Mouse (Mus musculus) intestine, embryonic 14.5 days (tissue): ENCODE data around the gene Hoxc11. TPM values are rescaled to one million over a fixed set of nuclear protein-coding genes. Genes with fewer than 3 reads are reported as not detected.
A peak's percentile ranks its signal among the peaks of the same experiment; 100 is the strongest.

Experiments used
- ATAC-seq: fragments of 200-750 bp; cut with Nextera tagmentation; replicated peaks from 2 replicates; pipeline ENCODE4 v1.8.0; 2017; ENCODE audit warnings: low read depth, moderate number of reproducible peaks, moderate TSS enrichment, moderate library complexity; ENCODE audit not compliant: low FRiP score, low TSS enrichment
- DNase-seq: peaks from one replicate; pipeline ENCODE4 v3.0.0-alpha.2; 2018; ENCODE audit warnings: low spot score
- H3K27ac ChIP-seq: fragments of 300-500 bp; sonication (generic); 2 replicates; pipeline ENCODE4 v1.5.1; 2014; ENCODE audit warnings: low read depth, mild to moderate bottlenecking, control low read depth
- H3K27me3 ChIP-seq: fragments of 300-500 bp; sonication (generic); replicated peaks from 2 replicates; pipeline ENCODE4 v1.6.1; 2014; ENCODE audit warnings: low read length, control low read depth; ENCODE audit not compliant: control insufficient read depth, insufficient read depth
- H3K36me3 ChIP-seq: fragments of 300-500 bp; sonication (generic); 2 replicates; pipeline ENCODE4 v1.6.1; 2014; ENCODE audit warnings: low read length, control low read depth; ENCODE audit not compliant: control insufficient read depth, insufficient read depth
- H3K4me1 ChIP-seq: fragments of 300-500 bp; sonication (generic); replicated peaks from 2 replicates; pipeline ENCODE4 v1.6.1; 2014; ENCODE audit warnings: low read length, control low read depth, mixed read lengths; ENCODE audit not compliant: control insufficient read depth, insufficient read depth
- H3K4me2 ChIP-seq: fragments of 300-500 bp; sonication (generic); 2 replicates; pipeline ENCODE4 v1.6.1; 2014; ENCODE audit warnings: low read length
- H3K4me3 ChIP-seq: fragments of 300-500 bp; sonication (generic); 2 replicates; pipeline ENCODE4 v1.5.1; 2014; ENCODE audit warnings: low read depth, low read length, control low read depth, mixed read lengths
- H3K9ac ChIP-seq: fragments of 300-500 bp; sonication (generic); 2 replicates; pipeline ENCODE4 v1.6.1; 2014; ENCODE audit warnings: mild to moderate bottlenecking, low read length
- H3K9me3 ChIP-seq: fragments of 300-500 bp; sonication (generic); 2 replicates; pipeline ENCODE4 v1.6.1; 2016; ENCODE audit warnings: low read length, control low read depth; ENCODE audit not compliant: control insufficient read depth
- WGBS: fragments of 180-500 bp; shearing (Covaris S2); extraction: QIAGEN DNeasy Blood & Tissue Kit; methylation state at CpG from one replicate; pipeline ENCODE4 v1.1.7; 2014; 5-methylcytosine and 5-hydroxymethylcytosine counted together
- polyA plus RNA-seq: library from polyadenylated mRNA; unstranded; fragments of >200 nt; fragmentation: Nextera tagmentation; extraction: Ambion mirVana; gene quantifications from 2 replicates; pipeline ENCODE4 v1.2.1, GENCODE M21; 2014

Hoxc11 gene
- polyA plus RNA-seq, 1 experiment from 2014 or later, result 0.11 TPM

GRCm38 (mm10) chr15:102990461-102991397 lies 36.5 kb downstream of the Hoxc11 start, which contains the start of gene Hoxc8:
TSS of gene Hoxc8 (plus strand) at chr15:102990607.
- Histone ChIP-seq H3K4me2 (peak within 1 kb of the TSS; percentile 52), H3K4me3 (peak within 1 kb of the TSS; percentile 42), H3K9ac (peak within 1 kb of the TSS; percentile 58), H3K4me1 (peaks cover 4% of the 10 kb centered on the region; the same call in 1 of the 2 replicates), H3K27ac (peak within 1 kb of the TSS; percentile 51; the same call in 1 of the 2 replicates), H3K9me3 (no peaks in the 10 kb centered on the region), H3K27me3 (peaks cover 94% of the 10 kb centered on the region), H3K36me3 (no peaks in the 10 kb centered on the region)
- 0 out of 2 replicates have a peak, but pooled peaks have one; percentile 32 for ATAC-seq
- WGBS, result 2% methylated on average over 69 of the region's 69 CpGs
- no peak for DNase-seq

DNA sequence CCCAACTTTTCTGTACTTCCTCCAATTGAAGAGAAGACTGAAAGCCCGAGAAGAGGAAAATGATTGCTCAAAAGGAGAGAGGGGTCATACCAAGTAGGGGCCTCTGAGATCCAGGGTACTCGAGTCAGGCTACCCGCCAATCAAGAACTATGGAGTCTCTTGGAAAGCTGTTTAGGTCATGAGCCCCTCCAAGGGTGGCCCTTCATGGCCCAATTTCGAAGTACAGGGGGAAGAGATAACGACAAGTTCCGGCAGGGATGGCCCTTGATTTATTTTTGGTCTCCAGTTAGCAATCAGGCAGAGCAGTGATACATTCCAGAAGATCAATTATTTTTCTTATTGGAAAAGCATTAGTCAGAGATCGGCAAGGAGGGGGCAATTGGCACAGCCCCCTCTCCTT lies 37.6 kb downstream of the Hoxc11 start:
- H3K9ac ChIP-seq, result peak overlapping the region; percentile 58

DNA sequence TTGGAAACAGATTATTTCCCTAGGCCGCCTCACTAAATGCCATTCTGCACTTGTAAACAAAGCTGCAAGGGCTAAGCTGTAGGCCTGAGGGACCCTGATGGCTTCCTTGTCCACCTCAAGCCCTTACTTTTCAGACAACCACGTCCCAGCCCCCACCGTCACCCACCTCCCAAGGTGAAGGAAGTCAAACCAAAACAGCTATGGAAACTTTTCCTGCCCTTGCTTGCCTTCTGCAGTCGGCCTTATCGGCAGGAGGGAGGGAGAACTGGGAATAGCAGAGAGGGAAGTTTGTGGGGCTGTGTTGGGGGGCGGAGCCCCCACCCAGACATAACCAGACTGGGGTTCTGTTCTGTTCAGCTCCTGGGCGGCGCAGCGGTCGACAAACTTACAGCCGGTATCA lies 38.0 kb downstream of the Hoxc11 start:
- no peaks in the 10 kb centered on the region for H3K9me3 ChIP-seq
- DNase-seq (no peak), ATAC-seq (no peak)
- peak overlapping the region; percentile 52 for H3K4me2 ChIP-seq
- no peaks in the 10 kb centered on the region for H3K36me3 ChIP-seq
- no peak overlapping the region for H3K27ac ChIP-seq
- H3K4me3 ChIP-seq, result peak overlapping the region; percentile 42
- WGBS, result 6% methylated on average over 11 of the region's 11 CpGs
- peaks cover 94% of the 10 kb centered on the region for H3K27me3 ChIP-seq
- H3K4me1 ChIP-seq, result peaks cover 4% of the 10 kb centered on the region; the same call in 1 of the 2 replicates
- H3K9ac ChIP-seq, result peak overlapping the region; percentile 58

More for the DNA sequence above, 37.6 kb downstream of the Hoxc11 start:
- Histone ChIP-seq H3K4me3 (peak overlapping the region; percentile 42), H3K36me3 (no peaks in the 10 kb centered on the region), H3K27ac (no peak overlapping the region), H3K27me3 (peaks cover 94% of the 10 kb centered on the region), H3K4me1 (peaks cover 4% of the 10 kb centered on the region; the same call in 1 of the 2 replicates), H3K4me2 (peak overlapping the region; percentile 52), H3K9me3 (no peaks in the 10 kb centered on the region)
- ATAC-seq, result no peak
- WGBS, result 12% methylated on average over 7 of the region's 7 CpGs
- no peak for DNase-seq

DNA sequence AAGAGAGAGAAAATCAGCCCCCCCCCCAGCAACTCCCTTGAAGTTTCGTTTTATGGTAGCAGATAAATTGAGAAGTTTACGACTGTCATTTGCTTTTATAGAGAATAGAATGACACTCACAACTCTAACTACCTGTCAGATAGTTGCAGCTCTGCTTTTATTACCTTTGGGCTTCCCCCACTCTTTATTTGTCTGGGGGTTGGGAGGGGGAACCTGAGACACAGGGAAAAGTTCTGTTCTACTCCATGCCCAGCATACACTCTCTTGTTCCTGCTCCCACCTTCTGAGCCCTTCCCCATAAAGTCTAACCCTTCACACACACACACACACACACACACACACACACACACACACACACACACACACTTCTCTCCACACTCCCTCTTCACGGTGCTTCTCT lies 38.6 kb downstream of the Hoxc11 start:
- H3K9me3 ChIP-seq, result no peaks in the 10 kb centered on the region
- peak overlapping the region; percentile 42 for H3K4me3 ChIP-seq
- H3K27me3 ChIP-seq, result peaks cover 95% of the 10 kb centered on the region
- no peak for ATAC-seq
- 0 out of 2 replicates have a peak overlapping the region, but pooled peaks have one; percentile 58 for H3K9ac ChIP-seq
- DNase-seq, result no peak
- H3K4me1 ChIP-seq, result no peaks in the 10 kb centered on the region; the same call in 1 of the 2 replicates
- no peak overlapping the region for H3K27ac ChIP-seq
- H3K4me2 ChIP-seq, result peak overlapping the region; percentile 52
- WGBS, result 13% methylated on average over 3 of the region's 3 CpGs
- no peaks in the 10 kb centered on the region for H3K36me3 ChIP-seq

DNA sequence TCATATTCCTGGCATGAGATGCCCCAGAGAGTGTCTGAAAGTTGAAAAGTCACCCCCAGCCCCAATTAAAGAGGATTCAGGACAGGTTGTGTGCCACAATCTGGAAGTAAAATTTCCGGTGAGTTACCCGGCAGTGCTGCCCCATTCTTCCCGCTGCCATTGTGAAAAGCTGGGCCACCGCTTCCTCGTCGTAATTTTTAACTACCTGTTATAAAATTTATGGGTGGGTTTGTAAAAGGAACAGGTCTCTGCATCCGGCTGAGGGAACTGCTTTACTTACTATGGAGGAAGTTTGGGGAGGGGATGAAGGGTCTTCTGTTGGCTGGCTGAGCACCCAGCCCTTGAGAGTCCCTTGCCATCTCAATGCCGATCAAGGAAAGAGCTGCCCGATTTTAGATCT lies 42.3 kb downstream of the Hoxc11 start:
- DNase-seq (no peak), ATAC-seq (no peak)
- Histone ChIP-seq H3K9ac (no peak overlapping the region), H3K4me2 (peak overlapping the region; percentile 64), H3K27ac (no peak overlapping the region; the same call in 1 of the 2 replicates), H3K4me3 (0 out of 2 replicates have a peak overlapping the region, but pooled peaks have one; percentile 6), H3K27me3 (peaks cover 98% of the 10 kb centered on the region), H3K4me1 (no peaks in the 10 kb centered on the region; the same call in none of the 2 replicates), H3K9me3 (no peaks in the 10 kb centered on the region), H3K36me3 (no peaks in the 10 kb centered on the region)
- WGBS, result 13% methylated on average over 9 of the region's 9 CpGs

GRCm38 (mm10) chr15:102997431-102997830 lies 43.2 kb downstream of the Hoxc11 start:
- H3K9ac ChIP-seq, result peak overlapping the region; percentile 68

DNA sequence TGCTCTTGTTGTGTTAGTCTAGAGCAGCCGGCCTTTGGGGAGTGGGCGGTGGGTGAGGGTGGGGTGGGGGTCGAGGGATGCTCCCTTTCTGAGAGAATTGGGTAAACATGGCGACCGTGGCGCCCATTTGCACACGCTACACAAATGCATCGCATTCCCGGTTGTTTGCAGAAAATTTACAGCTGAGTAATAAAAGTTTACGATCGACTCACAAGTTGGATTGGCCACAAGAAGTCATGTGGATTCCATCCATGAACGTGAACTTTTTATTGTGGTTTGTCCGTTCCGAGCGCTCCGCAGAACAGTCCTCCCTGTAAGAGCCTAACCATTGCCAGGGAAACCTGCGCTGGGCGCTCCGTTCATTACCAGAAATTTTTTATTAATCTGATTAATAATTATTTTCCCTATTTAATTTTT lies 43.7 kb downstream of the Hoxc11 start, which contains the start of gene Hoxc6:
TSS of gene Hoxc6 (plus strand) at position 319 of the 417 bp plus-strand sequence.
- Histone ChIP-seq H3K36me3 (no peaks in the 10 kb centered on the region), H3K9me3 (no peaks in the 10 kb centered on the region), H3K27ac (peak within 1 kb of the TSS; percentile 87), H3K9ac (peak within 1 kb of the TSS; percentile 68), H3K4me1 (no peaks in the 10 kb centered on the region; the same call in none of the 2 replicates), H3K4me3 (peak within 1 kb of the TSS; percentile 42), H3K27me3 (peaks cover 98% of the 10 kb centered on the region), H3K4me2 (peak within 1 kb of the TSS; percentile 64)
- under 1% methylated on average over 19 of the region's 19 CpGs for WGBS
- ATAC-seq (peak; percentile 38), DNase-seq (no peak)

More at GRCm38 (mm10) chr15:102997431-102997830, 43.2 kb downstream of the Hoxc11 start:
- WGBS, result 10% methylated on average over 3 of the region's 3 CpGs
- peak overlapping the region; percentile 64 for H3K4me2 ChIP-seq
- H3K9me3 ChIP-seq, result no peaks in the 10 kb centered on the region
- peak overlapping the region; percentile 87 for H3K27ac ChIP-seq
- DNase-seq (no peak), ATAC-seq (no peak)
- no peaks in the 10 kb centered on the region for H3K36me3 ChIP-seq
- H3K27me3 ChIP-seq, result peaks cover 98% of the 10 kb centered on the region
- H3K4me3 ChIP-seq, result peak overlapping the region; percentile 42
- H3K4me1 ChIP-seq, result no peaks in the 10 kb centered on the region; the same call in none of the 2 replicates

DNA sequence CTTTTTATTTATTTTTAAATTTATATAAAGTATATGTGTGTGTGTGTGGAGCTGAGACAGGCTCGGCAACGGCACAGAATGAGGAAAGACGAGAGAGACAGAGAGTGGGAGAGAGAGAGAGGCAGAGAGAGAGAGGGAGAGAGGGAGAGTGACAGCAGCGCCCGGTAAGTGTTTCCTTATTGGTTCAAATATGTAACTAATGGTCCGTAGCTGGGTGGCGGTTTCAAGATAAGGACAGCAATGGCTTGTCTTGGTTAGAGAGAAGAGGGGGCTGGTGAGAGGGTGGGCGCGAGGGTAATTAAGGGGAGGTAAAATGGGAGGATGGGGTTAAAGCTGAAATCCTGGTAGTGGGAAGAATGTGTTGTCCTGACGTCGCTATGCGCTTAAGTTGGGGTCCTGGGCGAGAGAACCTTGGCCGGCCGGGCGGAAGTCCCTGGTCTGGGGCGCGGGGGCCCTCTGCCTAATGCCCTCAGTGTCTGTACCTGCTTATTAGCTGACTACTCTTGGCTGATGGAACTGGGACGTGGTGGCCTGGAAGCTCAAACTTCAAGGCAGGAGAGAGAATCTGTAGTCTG lies 44.5 kb downstream of the Hoxc11 start:
- no peaks in the 10 kb centered on the region for H3K9me3 ChIP-seq
- DNase-seq, result no peak

More for the DNA sequence above, 44.5 kb downstream of the Hoxc11 start:
- Histone ChIP-seq H3K9ac (peak overlapping the region; percentile 68), H3K36me3 (no peaks in the 10 kb centered on the region), H3K4me2 (peak overlapping the region; percentile 64), H3K4me1 (no peaks in the 10 kb centered on the region; the same call in none of the 2 replicates), H3K4me3 (peak overlapping the region; percentile 42), H3K27ac (peak overlapping the region; percentile 87), H3K27me3 (peaks cover 99% of the 10 kb centered on the region)
- 1% methylated on average over 19 of the region's 19 CpGs for WGBS
- ATAC-seq, result peak; percentile 25; the same call in 1 of the 2 replicates
